Mouse (Mus musculus) gastrocnemius, adult 2 months (tissue): Measurements from ENCODE around the gene Dapk1. TPM values are rescaled to one million over a fixed set of nuclear protein-coding genes. Genes with fewer than 3 reads are reported as not detected.

Experiments
- DNase-seq: peaks from one replicate; pipeline ENCODE4 v3.0.0; 2022
- H3K27ac ChIP-seq: fragments of 200-600 bp; 2 replicates; pipeline ENCODE4 v1.8.1; 2022; ENCODE audit warnings: mild to moderate bottlenecking
- H3K4me3 ChIP-seq: fragments of 200-600 bp; 2 replicates; pipeline ENCODE4 v1.8.1; 2022; ENCODE audit warnings: mild to moderate bottlenecking, moderate library complexity
- CTCF ChIP-seq: fragments of 200-600 bp; IDR thresholded peaks from 2 replicates; pipeline ENCODE4 v1.8.1; 2022; ENCODE audit warnings: antibody characterized with exemption, mild to moderate bottlenecking, moderate library complexity
- intact Hi-C: fragments of 180-260 bp; cut with DNase I; formaldehyde crosslinking; loops from one replicate; pipeline ENCODE4 v1.15.1; 2025
- total RNA-seq, 2 experiments: library from RNA; stranded (reverse); gene quantifications; 2 replicates each; pipeline ENCODE4 v1.2.3; 2021

Gene Dapk1
- total RNA-seq, 2 experiments from 2014 or later = 5.4 to 5.8 TPM

DNA sequence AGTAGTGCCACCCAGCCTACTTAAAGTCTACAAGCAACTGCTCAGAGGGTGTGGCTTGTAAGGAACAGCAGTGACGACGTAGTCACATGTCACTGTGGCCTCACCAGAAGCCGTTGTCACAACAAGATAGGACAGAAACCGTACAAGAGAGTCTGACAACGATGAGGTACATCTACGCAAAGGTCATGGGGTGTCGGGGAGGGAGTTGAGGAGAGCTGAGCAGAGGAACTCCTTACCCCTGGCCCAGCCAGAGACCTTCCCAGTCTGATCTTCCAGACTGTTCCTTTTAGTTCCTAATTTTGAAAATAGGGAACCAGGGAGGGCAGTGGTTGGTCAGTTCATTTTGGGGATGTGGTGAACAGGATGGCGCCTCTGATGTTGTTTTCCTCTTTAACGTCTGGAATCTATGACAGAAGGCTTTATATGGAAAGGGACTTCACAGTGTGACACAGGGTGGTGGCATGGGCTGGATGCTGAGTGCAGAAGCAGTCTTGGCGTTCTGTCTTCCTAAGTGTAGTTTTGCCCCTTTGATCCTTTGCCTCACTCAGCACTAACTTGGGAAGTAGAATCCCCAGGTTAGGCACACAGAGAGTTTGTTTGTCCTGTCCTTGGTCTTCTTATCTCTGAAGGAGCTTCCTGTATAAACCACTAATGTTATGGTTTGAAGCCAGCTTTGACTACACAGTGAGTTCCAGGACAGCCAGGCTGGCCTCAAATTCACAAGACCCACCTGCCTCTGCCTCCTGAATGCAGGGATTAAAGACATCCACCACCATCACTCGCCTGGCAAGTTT lies 71.3 kb downstream of the Dapk1 start:
- no peak overlapping the region for H3K27ac ChIP-seq
- intact Hi-C loops = loop anchor here (5.0 kb wide), 1 partner anchor 64 kb away; no protein-coding TSS in a partner anchor
- DNase-seq = no peak
- no peak for TF ChIP-seq CTCF
- no peak overlapping the region for H3K4me3 ChIP-seq

DNA sequence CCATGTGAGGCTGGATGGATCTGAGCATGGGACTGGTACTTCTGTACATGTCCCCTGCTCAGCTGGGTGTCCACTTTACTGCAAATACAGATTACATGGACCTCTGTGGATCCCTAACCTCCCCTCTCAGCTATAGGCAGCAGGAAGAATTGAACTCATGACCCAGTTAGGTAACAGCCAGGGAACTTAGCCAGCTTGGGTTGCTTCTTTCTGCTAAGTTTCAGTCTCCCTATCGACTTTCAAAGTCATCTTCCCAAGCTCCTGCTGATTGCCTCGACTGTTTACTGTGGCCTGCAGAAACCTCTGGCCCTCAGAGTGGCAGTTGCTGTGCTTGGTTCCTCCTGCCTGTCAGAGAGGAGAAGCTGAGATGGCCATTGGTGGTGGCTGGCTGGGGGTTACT lies 72.6 kb downstream of the Dapk1 start:
- Histone ChIP-seq H3K27ac (0 out of 2 replicates have a peak overlapping the region, but pooled peaks have one; percentile 1), H3K4me3 (no peak overlapping the region)
- TF ChIP-seq CTCF = no peak
- DNase-seq = no peak
- intact Hi-C loops = loop anchor here (5.0 kb wide), 1 partner anchor 63 kb away; no protein-coding TSS in a partner anchor

DNA sequence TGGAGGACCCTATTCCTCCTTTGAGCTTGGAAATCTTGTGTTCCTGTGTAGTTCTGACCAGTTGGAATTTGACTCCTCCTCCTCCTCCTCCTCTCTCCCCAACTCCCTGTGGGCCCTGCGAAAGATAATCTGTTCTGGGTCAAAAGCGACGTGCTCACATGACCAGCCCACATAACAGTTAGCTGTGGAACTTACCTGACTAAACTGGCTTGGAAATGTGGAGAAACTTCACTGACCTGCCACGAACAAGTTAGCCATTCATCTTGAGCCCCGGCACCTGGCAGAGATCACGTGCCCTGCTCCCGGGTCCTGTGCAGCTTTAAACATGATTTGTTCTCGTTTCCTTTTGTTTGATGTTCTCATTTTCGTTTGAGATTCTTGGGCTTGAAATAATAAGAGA lies 73.2 kb downstream of the Dapk1 start:
- Histone ChIP-seq H3K4me3 (peak overlapping the region; percentile 51), H3K27ac (no peak overlapping the region)
- DNase-seq = no peak
- intact Hi-C loops = loop anchor here (5.0 kb wide), 1 partner anchor 62 kb away; no protein-coding TSS in a partner anchor
- TF ChIP-seq CTCF = no peak

DNA sequence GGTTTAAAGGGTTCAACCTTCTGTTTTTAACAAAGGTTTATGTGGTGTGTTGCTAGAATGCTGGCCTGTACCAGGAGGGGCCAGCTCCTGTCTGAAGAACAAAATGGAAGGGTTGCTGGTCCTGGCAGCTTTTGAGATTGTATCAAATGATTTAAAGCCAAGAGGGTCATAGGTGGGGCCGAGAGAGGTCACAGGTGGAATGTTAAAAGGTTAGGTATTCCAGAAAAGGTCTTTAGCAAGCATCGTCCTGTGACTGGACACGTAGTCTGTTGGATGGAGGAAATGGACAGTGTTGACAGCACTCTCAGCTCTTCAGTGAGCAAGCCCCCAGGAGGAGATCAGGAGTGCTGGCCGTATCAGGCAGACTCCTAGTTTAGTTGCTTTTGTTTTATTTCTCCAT lies 73.7 kb downstream of the Dapk1 start:
- no peak for TF ChIP-seq CTCF
- H3K27ac ChIP-seq = no peak overlapping the region
- peak; percentile 3 for DNase-seq
- intact Hi-C loops = no loop called here
- H3K4me3 ChIP-seq = no peak overlapping the region

DNA sequence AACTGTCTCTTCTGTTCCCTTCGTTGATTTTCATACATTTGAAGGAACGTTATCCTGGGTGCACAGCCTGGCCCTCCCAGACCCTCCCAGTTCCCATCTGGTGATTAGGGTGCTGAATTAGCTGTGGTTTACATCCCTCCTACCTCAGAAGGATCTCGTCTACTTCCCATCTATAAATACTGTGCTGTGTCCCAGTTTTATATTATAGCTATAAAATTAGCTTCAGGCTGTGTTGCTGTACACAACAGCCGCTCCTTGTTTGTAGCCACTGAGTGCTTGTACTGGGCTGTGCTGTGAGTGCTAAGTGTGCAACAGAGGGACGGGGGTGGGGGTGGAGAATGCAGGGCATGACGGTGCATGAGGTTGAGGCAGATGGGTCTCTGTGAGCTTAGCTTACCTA lies 77.2 kb downstream of the Dapk1 start:
- Histone ChIP-seq H3K4me3 (no peak overlapping the region), H3K27ac (no peak overlapping the region)
- DNase-seq = no peak
- intact Hi-C loops = no loop called here
- TF ChIP-seq CTCF = no peak

DNA sequence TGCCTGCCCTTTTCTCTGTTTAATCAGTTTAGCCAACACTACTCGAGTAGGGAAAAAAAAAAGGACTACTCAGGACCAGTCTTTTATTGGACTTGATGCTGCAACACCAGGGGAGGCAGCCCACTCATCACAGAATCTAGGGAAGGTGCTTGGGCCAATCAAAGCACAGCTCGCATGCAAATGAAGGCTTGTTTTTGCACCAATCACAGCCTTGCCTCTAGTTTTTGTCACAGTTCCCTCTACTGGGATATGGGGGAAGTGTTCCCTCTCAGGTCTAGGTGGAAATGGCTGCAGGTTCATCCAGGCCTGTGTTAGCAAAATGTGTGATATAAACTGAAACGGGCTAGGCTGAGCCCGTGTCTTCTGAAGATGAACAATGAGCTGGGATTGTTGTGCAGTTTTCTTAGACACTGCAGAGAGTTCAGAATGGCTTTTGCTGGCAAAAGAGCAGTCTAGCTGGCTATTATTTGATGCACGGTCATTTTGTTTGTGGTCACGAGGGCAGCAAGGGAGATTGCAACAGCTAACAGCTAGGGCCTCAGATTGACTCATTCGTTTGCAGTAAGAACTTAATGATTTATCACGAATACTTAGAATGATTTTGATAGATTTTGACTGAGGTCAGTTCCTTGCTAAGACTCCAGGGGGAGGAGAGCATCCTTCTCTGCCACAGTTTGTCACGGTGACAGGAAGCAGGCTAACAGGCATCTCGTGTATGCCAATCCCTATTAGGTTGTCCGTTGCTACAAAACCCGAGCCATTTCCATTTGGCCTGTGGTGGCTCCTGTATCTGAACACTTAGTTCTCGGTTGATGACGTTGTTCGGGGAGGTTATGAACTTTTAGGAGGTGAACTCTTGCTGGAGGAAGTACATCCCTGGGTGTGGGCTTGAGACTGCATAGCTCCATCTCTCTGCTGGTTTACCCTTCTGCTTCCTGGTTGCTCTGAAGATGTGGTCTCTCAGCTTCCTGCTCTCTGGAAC lies 81.3 kb downstream of the Dapk1 start:
- TF ChIP-seq CTCF = peak; percentile 10; the same call in 1 of the 2 replicates
- DNase-seq = peak; percentile 21
- H3K4me3 ChIP-seq = no peak overlapping the region
- intact Hi-C loops = no loop called here
- H3K27ac ChIP-seq = peak overlapping the region; percentile 76

DNA sequence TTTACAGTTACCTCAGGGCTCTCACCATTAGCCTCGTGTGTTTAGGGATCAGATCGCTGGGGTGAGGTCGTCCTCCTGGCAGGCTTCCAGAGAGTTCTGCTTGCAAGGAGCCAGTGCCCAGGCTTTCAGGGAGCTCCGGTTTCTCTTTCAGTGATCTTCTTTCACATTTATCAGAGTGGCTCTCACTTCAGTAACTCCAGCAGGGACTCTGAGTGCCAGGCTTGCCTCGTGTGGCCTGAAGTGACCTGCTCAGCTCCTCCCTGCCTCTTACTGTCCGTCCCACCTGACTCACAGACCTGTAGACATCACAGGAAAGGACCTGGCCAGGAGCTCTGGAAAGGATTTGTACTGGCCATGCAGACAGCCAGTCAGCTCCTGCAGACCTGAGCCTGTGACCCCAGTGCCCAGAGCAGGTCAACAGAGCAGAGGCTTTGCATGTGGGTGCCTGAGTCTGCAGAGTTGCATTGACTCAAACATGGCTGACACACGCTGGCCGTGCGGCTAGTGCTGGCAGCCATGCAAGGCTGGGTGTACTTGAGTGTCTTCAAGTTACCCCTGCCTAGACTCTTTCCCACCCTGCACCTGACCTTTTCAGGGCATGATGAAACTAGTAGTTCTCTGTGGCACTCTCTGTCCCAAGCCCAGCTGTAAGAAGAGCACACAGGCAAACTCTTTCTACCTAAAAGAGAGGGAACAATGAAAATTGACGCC lies 82.5 kb downstream of the Dapk1 start:
- intact Hi-C loops = no loop called here
- Histone ChIP-seq H3K4me3 (peak overlapping the region; percentile 23), H3K27ac (peak overlapping the region; percentile 76)
- DNase-seq = peak; percentile 76
- TF ChIP-seq CTCF = no peak

DNA sequence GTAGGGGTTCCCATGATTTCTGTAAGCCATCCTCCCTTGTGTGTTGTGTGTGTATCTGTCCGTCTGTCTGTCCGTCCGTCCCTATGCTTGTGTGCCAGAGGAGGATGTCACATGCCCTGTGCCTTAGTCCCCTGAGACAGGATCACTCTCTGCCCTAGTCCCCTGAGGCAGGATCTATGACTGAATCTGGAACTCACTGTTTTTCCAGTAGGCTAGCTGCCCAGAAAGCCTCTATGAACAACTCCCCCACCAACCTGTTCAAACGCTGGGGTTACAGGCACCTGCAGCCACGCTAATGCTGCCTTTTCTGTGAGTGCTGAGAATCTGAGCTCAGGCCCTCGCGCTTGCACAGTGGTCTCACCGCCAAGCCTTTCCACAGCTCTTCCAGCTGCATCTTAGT lies 83.1 kb downstream of the Dapk1 start:
- H3K27ac ChIP-seq = peak overlapping the region; percentile 76
- TF ChIP-seq CTCF = no peak
- intact Hi-C loops = loop anchor here (5.0 kb wide), 2 partner anchors 83 to 193 kb away; partner anchors contain the start of gene Dapk1
- peak; percentile 48 for DNase-seq
- peak overlapping the region; percentile 23 for H3K4me3 ChIP-seq

DNA sequence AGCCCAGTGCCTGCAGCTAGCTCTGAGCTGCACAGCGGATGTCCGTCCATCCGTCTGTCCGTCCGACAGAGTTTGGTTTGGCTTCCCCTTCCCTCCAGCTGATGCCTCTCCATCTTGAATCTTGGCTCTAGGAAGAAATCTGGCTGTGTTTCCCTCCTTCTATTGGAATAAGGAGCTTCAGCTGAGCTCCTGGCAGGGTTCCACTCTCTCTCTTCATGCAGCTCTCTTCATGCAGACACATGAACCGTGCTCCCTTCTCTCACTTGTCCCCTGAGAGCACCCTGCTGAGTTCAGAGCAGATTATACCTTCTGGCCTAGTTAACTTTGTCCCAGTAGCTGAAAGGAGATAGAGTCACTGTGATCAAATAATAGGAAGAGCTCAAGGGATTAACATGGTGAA lies 83.5 kb downstream of the Dapk1 start:
- peak overlapping the region; percentile 76 for H3K27ac ChIP-seq
- peak overlapping the region; percentile 23 for H3K4me3 ChIP-seq
- peak; percentile 67 for DNase-seq
- no peak for TF ChIP-seq CTCF
- intact Hi-C loops = loop anchor here (5.0 kb wide), 2 partner anchors 83 to 193 kb away; partner anchors contain the start of gene Dapk1

DNA sequence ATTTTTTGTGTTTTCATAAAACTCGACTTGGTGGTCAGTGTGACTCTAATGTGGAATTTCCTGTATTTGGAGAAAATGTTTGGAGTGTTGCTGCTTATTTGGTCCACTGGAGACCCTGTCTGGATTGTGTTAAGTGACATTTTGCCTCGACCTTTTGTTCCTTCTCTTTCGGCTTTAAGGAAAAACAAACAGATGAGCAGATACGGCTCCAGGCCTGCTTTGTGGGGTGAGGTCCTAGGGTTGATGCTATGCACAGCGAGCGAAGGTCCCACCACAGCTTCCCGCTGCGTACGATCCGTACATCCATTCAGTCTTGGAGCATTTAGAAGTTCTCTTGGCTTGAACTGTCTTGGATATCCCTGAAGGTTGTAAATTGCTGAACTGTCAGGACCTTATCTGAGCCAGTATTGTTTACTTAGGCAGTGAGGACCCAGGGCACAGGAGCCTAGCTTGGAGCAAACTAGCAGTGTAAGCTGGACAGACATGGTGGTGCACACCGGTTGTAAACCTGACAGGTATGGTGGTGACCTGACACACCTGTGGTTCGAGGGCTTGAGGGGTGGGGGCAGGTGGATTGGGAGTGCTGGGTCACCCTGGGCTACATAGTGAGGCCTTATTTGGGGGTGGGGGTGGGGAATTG lies 84.4 kb downstream of the Dapk1 start:
- TF ChIP-seq CTCF = no peak
- intact Hi-C loops = loop anchor here (5.0 kb wide), 2 partner anchors 84 to 194 kb away; partner anchors contain the start of gene Dapk1
- Histone ChIP-seq H3K27ac (peak overlapping the region; percentile 51), H3K4me3 (no peak overlapping the region)
- DNase-seq = peak; percentile 3

DNA sequence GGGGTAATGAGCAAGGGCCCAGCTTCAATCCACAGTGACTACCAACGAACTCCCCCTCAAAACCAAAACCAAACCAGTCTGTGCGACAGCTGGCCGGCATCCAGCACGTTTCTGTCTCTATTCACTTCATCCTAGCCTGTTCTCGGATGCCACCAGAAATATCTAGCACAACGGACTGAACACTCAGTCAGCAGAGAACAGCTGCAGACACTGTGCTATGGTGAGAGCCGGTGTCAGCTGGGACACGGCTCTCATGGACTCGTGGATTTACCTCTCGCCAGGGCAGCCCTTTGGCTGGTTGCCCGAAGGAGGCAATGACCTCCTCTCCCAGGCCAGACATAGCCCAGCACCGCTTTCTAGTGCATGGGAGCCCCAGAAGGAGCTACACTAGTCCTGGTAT lies 85.2 kb downstream of the Dapk1 start:
- Histone ChIP-seq H3K4me3 (0 out of 2 replicates have a peak overlapping the region, but pooled peaks have one; percentile 23), H3K27ac (peak overlapping the region; percentile 51)
- TF ChIP-seq CTCF = no peak
- intact Hi-C loops = loop anchor here (5.0 kb wide), 2 partner anchors 85 to 195 kb away; partner anchors contain the start of gene Dapk1
- peak; percentile 84 for DNase-seq
